Mouse (Mus musculus): ENCODE measurements around the gene Rere. TPM values are rescaled to one million over a fixed set of nuclear protein-coding genes. Genes with fewer than 3 reads are reported as not detected.
"Not testable (repeated sequence)": the region's sequence is repeated elsewhere in the genome, so short reads cannot be mapped to it uniquely, and the experiment has no call there.

The Rere gene
- polyA plus RNA-seq, 1 experiment from 2014 or later, result 41.2 TPM

GRCm38 (mm10) chr4:150461427-150462189, 180.2 kb downstream of the Rere start:
- no peak for ATAC-seq (ENCODE audit: low read depth)
- no peak overlapping the region for H3K4me2 ChIP-seq
- no peaks in the 10 kb centered on the region for H3K36me3 ChIP-seq
- H3K27ac ChIP-seq (replicated peaks), result peak overlapping the region; percentile 42; the same call in 1 of the 2 replicates
- H3K4me3 ChIP-seq, result no peak overlapping the region
- no peaks in the 10 kb centered on the region for H3K27me3 ChIP-seq
- H3K9ac ChIP-seq, result no peak overlapping the region
- H3K4me1 ChIP-seq (replicated peaks), result peaks cover 71% of the 10 kb centered on the region
- no peaks in the 10 kb centered on the region for H3K9me3 ChIP-seq
- 23% methylated on average over 6 of the region's 6 CpGs for WGBS

- Histone ChIP-seq H3K9ac (no peak overlapping the region), H3K4me1 (replicated peaks) (peaks cover 71% of the 10 kb centered on the region), H3K27ac (replicated peaks) (peak overlapping the region; percentile 20), H3K4me3 (no peak overlapping the region), H3K9me3 (no peaks in the 10 kb centered on the region), H3K36me3 (no peaks in the 10 kb centered on the region), H3K4me2 (no peak overlapping the region), H3K27me3 (no peaks in the 10 kb centered on the region)
- 55% methylated on average over 4 of the region's 4 CpGs for WGBS
- ATAC-seq (ENCODE audit: low read depth), result no peak
Observed at GRCm38 (mm10) chr4:150462367-150462766, 180.9 kb downstream of the Rere start.

DNA sequence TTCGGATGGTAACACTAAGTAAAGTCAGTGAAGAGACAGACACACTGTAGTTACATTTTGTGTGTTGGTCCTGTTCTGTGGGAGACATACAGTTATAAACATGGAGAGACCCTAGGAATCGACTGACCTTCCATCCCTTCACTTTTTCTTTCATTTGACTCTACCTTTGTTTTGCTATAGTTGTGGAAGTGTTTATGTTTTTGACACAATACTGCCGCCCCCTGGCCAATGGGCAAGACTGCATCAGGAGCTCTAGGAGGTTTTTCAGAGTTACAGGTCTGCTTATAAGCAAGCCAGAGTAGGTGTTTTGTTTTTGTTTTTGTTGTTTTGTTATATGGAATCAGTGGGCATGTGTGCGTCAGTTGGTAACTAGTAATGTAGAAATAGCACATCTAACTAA, 184.3 kb downstream of the Rere start:
- Histone ChIP-seq H3K9me3 (no peaks in the 10 kb centered on the region), H3K4me1 (replicated peaks) (peaks cover 66% of the 10 kb centered on the region), H3K9ac (no peak overlapping the region), H3K27me3 (no peaks in the 10 kb centered on the region), H3K4me3 (no peak overlapping the region), H3K27ac (replicated peaks) (no peak overlapping the region), H3K4me2 (no peak overlapping the region), H3K36me3 (peaks cover 8% of the 10 kb centered on the region)
- WGBS, result 50% methylated on average over 4 of the region's 4 CpGs
- no peak for ATAC-seq (ENCODE audit: low read depth)

GRCm38 (mm10) chr4:150469274-150469673, 187.8 kb downstream of the Rere start:
- Histone ChIP-seq H3K9ac (no peak overlapping the region), H3K36me3 (peaks cover 17% of the 10 kb centered on the region), H3K4me1 (replicated peaks) (peaks cover 67% of the 10 kb centered on the region), H3K4me2 (no peak overlapping the region), H3K4me3 (no peak overlapping the region), H3K27me3 (no peaks in the 10 kb centered on the region), H3K9me3 (no peaks in the 10 kb centered on the region), H3K27ac (replicated peaks) (0 out of 2 replicates have a peak overlapping the region, but pooled peaks have one; percentile 38)
- ATAC-seq (ENCODE audit: low read depth), result no peak
- WGBS, result 74% methylated on average over 10 of the region's 10 CpGs

GRCm38 (mm10) chr4:150470674-150471328, 189.4 kb downstream of the Rere start:
- no peak overlapping the region for H3K4me3 ChIP-seq
- H3K4me2 ChIP-seq, result no peak overlapping the region
- peaks cover 62% of the 10 kb centered on the region for H3K4me1 ChIP-seq (replicated peaks)
- no peak overlapping the region for H3K9ac ChIP-seq
- H3K9me3 ChIP-seq, result no peaks in the 10 kb centered on the region
- 93% methylated on average over 4 of the region's 4 CpGs for WGBS
- H3K27me3 ChIP-seq, result no peaks in the 10 kb centered on the region
- no peak overlapping the region for H3K27ac ChIP-seq (replicated peaks)
- H3K36me3 ChIP-seq, result peaks cover 22% of the 10 kb centered on the region
- ATAC-seq (ENCODE audit: low read depth), result no peak

DNA sequence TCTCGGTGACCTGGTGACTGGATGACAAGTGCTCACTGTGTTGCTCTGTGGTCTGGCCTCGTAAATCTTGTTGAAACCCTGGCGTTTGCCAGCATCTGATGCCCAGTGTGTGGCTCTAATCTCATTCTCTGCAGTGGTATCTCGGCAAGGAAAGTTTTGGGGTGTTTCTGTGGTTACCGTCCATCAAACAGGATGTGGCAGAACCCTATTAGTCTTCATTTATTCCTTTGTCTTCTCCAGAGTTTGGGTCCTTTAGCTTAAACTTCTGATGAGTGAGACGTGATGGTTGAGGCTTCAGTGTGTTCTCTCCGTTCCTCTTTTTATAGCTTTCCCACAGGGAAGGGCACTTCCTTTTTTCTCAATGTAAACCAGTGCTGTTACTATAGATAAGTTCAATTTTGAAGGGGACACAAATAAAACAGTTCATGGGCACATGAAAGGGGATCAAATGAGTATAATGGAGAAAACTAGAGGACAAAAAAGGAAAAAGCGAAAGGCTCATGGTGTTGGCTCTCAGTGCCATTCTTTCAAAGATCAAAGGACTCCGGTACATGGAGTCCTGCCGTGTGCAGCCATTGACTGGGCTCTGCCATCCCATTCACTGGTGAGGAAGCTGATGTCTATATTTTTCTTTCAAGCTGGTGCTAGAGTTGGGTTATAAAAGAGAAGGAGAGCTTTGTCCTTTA, 191.4 kb downstream of the Rere start:
- H3K36me3 ChIP-seq, result peaks cover 31% of the 10 kb centered on the region
- H3K9ac ChIP-seq, result no peak overlapping the region
- H3K4me1 ChIP-seq (replicated peaks), result peaks cover 41% of the 10 kb centered on the region
- H3K9me3 ChIP-seq, result no peaks in the 10 kb centered on the region
- peak overlapping the region; percentile 42 for H3K27ac ChIP-seq (replicated peaks)
- no peak overlapping the region for H3K4me2 ChIP-seq
- no peak overlapping the region for H3K4me3 ChIP-seq
- 6% methylated on average over 10 of the region's 10 CpGs for WGBS
- H3K27me3 ChIP-seq, result no peaks in the 10 kb centered on the region
- ATAC-seq (ENCODE audit: low read depth), result no peak

- no peaks in the 10 kb centered on the region for H3K9me3 ChIP-seq
- no peak overlapping the region for H3K9ac ChIP-seq
- H3K4me3 ChIP-seq, result no peak overlapping the region
- H3K27ac ChIP-seq (replicated peaks), result peak overlapping the region; percentile 42; the same call in 1 of the 2 replicates
- 58% methylated on average over 4 of the region's 4 CpGs for WGBS
- H3K36me3 ChIP-seq, result peaks cover 36% of the 10 kb centered on the region
- peaks cover 34% of the 10 kb centered on the region for H3K4me1 ChIP-seq (replicated peaks)
- no peak overlapping the region for H3K4me2 ChIP-seq
- no peaks in the 10 kb centered on the region for H3K27me3 ChIP-seq
- no peak for ATAC-seq (ENCODE audit: low read depth)
Observed at GRCm38 (mm10) chr4:150473437-150474070, 192.1 kb downstream of the Rere start.

DNA sequence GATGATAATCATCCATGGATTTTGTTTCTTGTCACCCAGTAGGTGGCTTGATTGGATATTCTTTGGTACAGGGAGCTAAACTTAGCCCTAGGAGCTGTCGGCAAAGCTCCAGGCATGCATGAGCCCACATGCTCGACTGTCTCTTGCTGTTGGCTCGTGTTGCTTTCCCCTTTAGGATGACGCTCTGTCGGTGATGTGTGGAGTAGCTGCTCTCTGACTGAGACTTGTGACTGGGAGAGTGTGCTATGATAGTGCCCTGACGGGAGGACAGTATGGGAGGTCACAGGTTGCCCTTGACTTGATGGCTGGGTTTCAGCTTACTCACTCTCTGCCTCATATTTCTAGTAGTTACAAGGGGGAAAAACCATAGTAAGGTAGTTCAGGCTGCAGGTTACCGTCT, 192.6 kb downstream of the Rere start:
- ATAC-seq (ENCODE audit: low read depth), result no peak
- Histone ChIP-seq H3K36me3 (peaks cover 42% of the 10 kb centered on the region), H3K9ac (no peak overlapping the region), H3K4me2 (no peak overlapping the region), H3K4me1 (replicated peaks) (peaks cover 33% of the 10 kb centered on the region), H3K27ac (replicated peaks) (0 out of 2 replicates have a peak overlapping the region, but pooled peaks have one; percentile 34), H3K27me3 (no peaks in the 10 kb centered on the region), H3K9me3 (no peaks in the 10 kb centered on the region), H3K4me3 (no peak overlapping the region)
- WGBS, result 61% methylated on average over 7 of the region's 7 CpGs

DNA sequence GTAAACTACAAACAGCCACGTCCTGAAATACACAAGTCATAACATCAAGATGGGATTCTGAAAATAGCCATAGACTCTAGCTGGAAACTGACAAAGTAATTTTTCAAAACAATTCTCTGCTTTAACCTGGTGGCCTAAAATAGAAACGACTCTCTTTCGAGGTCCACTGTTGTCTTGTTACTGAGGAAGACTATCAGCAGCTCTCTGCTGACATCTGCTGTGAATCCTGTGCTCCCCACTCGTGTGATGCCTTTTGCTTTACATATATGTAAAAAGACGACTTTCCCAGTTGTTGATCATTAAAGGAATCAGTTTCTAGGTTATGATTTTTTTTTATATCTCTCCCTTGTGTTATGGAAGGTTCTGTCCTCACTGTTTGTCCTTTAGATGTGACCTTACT, 194.8 kb downstream of the Rere start:
- peaks cover 42% of the 10 kb centered on the region for H3K36me3 ChIP-seq
- peaks cover 28% of the 10 kb centered on the region for H3K4me1 ChIP-seq (replicated peaks)
- no peaks in the 10 kb centered on the region for H3K27me3 ChIP-seq
- H3K27ac ChIP-seq (replicated peaks), result no peak overlapping the region
- H3K4me2 ChIP-seq, result no peak overlapping the region
- WGBS, result 77% methylated on average over 5 of the region's 5 CpGs
- H3K9ac ChIP-seq, result no peak overlapping the region
- no peaks in the 10 kb centered on the region for H3K9me3 ChIP-seq
- ATAC-seq (ENCODE audit: low read depth), result no peak
- no peak overlapping the region for H3K4me3 ChIP-seq

DNA sequence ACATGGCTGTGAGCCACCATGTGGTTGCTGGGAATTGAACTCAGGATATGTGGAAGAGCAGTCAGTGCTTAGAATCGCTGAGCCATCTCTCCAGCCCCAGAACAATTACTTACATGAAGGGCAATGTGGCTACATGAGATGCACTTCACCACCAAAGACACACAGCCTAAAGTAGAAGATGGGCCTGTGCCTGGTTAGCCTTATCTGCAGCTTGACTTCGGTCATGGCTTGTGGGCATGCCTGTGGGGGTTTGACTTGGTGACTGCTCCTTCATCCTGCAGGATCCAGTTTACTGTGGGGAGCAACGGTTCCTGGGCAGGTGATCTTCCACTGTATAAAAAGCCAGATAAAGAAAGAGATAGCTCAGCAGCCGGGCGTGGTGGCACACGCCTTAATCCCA, 196.6 kb downstream of the Rere start:
- H3K9me3 ChIP-seq, result no peaks in the 10 kb centered on the region
- H3K27me3 ChIP-seq, result no peaks in the 10 kb centered on the region
- WGBS, result 93% methylated on average over 6 of the region's 6 CpGs
- no peak overlapping the region for H3K27ac ChIP-seq (replicated peaks)
- no peak overlapping the region for H3K4me3 ChIP-seq
- peaks cover 41% of the 10 kb centered on the region for H3K36me3 ChIP-seq
- peaks cover 17% of the 10 kb centered on the region for H3K4me1 ChIP-seq (replicated peaks)
- no peak for ATAC-seq (ENCODE audit: low read depth)
- no peak overlapping the region for H3K4me2 ChIP-seq
- H3K9ac ChIP-seq, result no peak overlapping the region

GRCm38 (mm10) chr4:150483081-150483480, 201.6 kb downstream of the Rere start:
- H3K27ac ChIP-seq (replicated peaks); H3K27me3 ChIP-seq; H3K9ac ChIP-seq; H3K4me2 ChIP-seq; H3K4me3 ChIP-seq; H3K9me3 ChIP-seq; ATAC-seq (ENCODE audit: low read depth): not testable (repeated sequence)
- peaks cover 20% of the 10 kb centered on the region for H3K4me1 ChIP-seq (replicated peaks)
- peaks cover 29% of the 10 kb centered on the region for H3K36me3 ChIP-seq
- WGBS, result 96% methylated on average over 5 of the region's 5 CpGs

DNA sequence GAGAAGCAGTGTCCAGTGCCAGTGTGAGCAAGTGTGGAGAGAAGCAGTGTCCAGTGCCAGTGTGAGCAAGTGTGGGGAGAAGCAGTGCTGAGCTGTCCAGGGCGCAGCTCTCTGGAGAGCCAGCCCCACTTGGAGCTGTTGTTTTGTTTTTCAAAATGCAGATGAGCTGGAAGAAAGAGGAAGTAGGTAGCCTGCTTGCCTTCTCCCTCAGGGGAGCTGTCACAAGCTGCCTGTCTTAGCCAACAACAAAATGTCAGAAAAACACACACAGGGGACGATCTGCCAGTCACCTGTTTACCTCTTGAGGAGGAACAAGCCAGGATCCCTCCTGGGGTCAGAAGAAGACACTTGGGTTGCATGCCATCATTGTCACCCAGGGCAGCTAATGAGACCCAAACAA, 204.7 kb downstream of the Rere start:
- Histone ChIP-seq H3K27ac (replicated peaks) (no peak overlapping the region), H3K36me3 (peaks cover 8% of the 10 kb centered on the region; the same call in 1 of the 2 replicates), H3K4me1 (replicated peaks) (peaks cover 41% of the 10 kb centered on the region), H3K4me2 (no peak overlapping the region), H3K4me3 (no peak overlapping the region), H3K9ac (no peak overlapping the region), H3K9me3 (no peaks in the 10 kb centered on the region), H3K27me3 (no peaks in the 10 kb centered on the region)
- 50% methylated on average over 2 of the region's 2 CpGs for WGBS
- no peak for ATAC-seq (ENCODE audit: low read depth)
